In genomic region chr6:30545689-30546088, GRCm38 (mm10) we compare ENCODE assay signal across 13 mouse cellular contexts. TPM values are rescaled to one million over a fixed set of nuclear protein-coding genes. Genes with fewer than 3 reads are reported as not detected.
DNase-seq lines count a peak whose midpoint lies in the region; ATAC-seq lines count a peak whose summit lies in the region.
"Had no signal": no experiment of that assay in that cellular context is flagged by ENCODE, and none has a peak within 500 bp of the region (broad histone marks: within the 10 kb centered on the region; RNA-seq: fewer than 3 reads in every experiment).

No protein-coding gene starts in this region.

- no peaks in the 10 kb centered on the region for H3K27me3 ChIP-seq in heart, embryonic 13.5 days (replicated peaks)
- no peaks in the 10 kb centered on the region for H3K27me3 ChIP-seq in limb, embryonic 11.5 days (ENCODE audit: control insufficient read depth, insufficient read depth, low read length)
- H3K27me3 ChIP-seq in stomach, embryonic 16.5 days (ENCODE audit: control insufficient read depth, insufficient read depth, low read length) = no peaks in the 10 kb centered on the region

- no peaks in the 10 kb centered on the region for H3K36me3 ChIP-seq in heart, embryonic 13.5 days
- H3K36me3 ChIP-seq in limb, embryonic 11.5 days (ENCODE audit: control insufficient read depth, insufficient read depth, low read length) = no peaks in the 10 kb centered on the region
- no peaks in the 10 kb centered on the region for H3K36me3 ChIP-seq in stomach, embryonic 16.5 days (ENCODE audit: control insufficient read depth, insufficient read depth, low read length)

- peak overlapping the region; percentile 94 for H3K27ac ChIP-seq in heart, embryonic 13.5 days (replicated peaks)
- H3K27ac ChIP-seq in limb, embryonic 11.5 days (replicated peaks; ENCODE audit: low read depth, low read length) = peak overlapping the region; percentile 96
- peak overlapping the region; percentile 44; the same call in 1 of the 2 replicates for H3K27ac ChIP-seq in stomach, embryonic 16.5 days (ENCODE audit: low read length)

- peak overlapping the region; percentile 34; the same call in 1 of the 2 replicates for H3K9ac ChIP-seq in heart, embryonic 13.5 days
- peak overlapping the region; percentile 52 for H3K9ac ChIP-seq in limb, embryonic 11.5 days (ENCODE audit: low read length)
- H3K9ac ChIP-seq in stomach, embryonic 16.5 days (ENCODE audit: low read length) = no peak overlapping the region

- H3K4me2 ChIP-seq in heart, embryonic 13.5 days = peak overlapping the region; percentile 22; the same call in 1 of the 2 replicates
- H3K4me2 ChIP-seq in limb, embryonic 11.5 days (ENCODE audit: low read depth, severe bottlenecking) = peak overlapping the region; percentile 44
- H3K4me2 ChIP-seq in stomach, embryonic 16.5 days (ENCODE audit: low read depth, low read length) = no peak overlapping the region

- DNase-seq in heart, postnatal 4 days = no peak
- DNase-seq in right cerebral cortex, adult 2 months (ENCODE audit: low spot score in 2 of 2) = peak; percentile 43 to 47
- no peak for DNase-seq in right cerebral cortex, postnatal 25 days
- no peak for DNase-seq in limb, embryonic 11.5 days (ENCODE audit: low spot score)
- no peak for DNase-seq in embryo, embryonic 10.5 days (ENCODE audit: low spot score)
- no peak for DNase-seq in gastrocnemius, postnatal 10 days
- DNase-seq: cerebellum, postnatal 25 days; gastrocnemius, postnatal 14 days; kidney, postnatal 14 days; thymus, postnatal 25 days had no signal

- ATAC-seq in heart, embryonic 13.5 days (ENCODE audit: extremely low read depth, insufficient number of reproducible peaks, low FRiP score, low TSS enrichment) = peak; percentile 33; the same call in 1 of the 2 replicates
- no peak for ATAC-seq in limb, embryonic 11.5 days (ENCODE audit: insufficient number of reproducible peaks, low FRiP score, low TSS enrichment, low read depth)
- no peak for ATAC-seq in stomach, embryonic 16.5 days (ENCODE audit: insufficient read depth, low FRiP score)

- H3K4me1 ChIP-seq in heart, embryonic 13.5 days = peaks cover 82% of the 10 kb centered on the region
- H3K4me1 ChIP-seq in limb, embryonic 11.5 days (ENCODE audit: control insufficient read depth, insufficient read depth, low read length) = peaks cover 72% of the 10 kb centered on the region
- H3K4me1 ChIP-seq in stomach, embryonic 16.5 days (ENCODE audit: control insufficient read depth, insufficient read depth, low read length) = peaks cover 21% of the 10 kb centered on the region

- H3K9me3 ChIP-seq in heart, embryonic 13.5 days = 0 out of 2 replicates have a peak, but pooled peaks cover under 1% of the 10 kb centered on the region
- H3K9me3 ChIP-seq in limb, embryonic 11.5 days (ENCODE audit: control insufficient read depth, low read length) = no peaks in the 10 kb centered on the region
- H3K9me3 ChIP-seq in stomach, embryonic 16.5 days (replicated peaks; ENCODE audit: control insufficient read depth, low read length) = no peaks in the 10 kb centered on the region

- no peak overlapping the region for H3K4me3 ChIP-seq in heart, embryonic 13.5 days
- peak overlapping the region; percentile 21 for H3K4me3 ChIP-seq in limb, embryonic 11.5 days (ENCODE audit: low read depth, low read length)
- no peak overlapping the region for H3K4me3 ChIP-seq in stomach, embryonic 16.5 days (replicated peaks; ENCODE audit: low read length)

- 28% methylated on average over 7 of the region's 7 CpGs for WGBS in heart, embryonic 13.5 days
- 49% methylated on average over 7 of the region's 7 CpGs for WGBS in limb, embryonic 11.5 days
- whole genome bisulfite sequencing in stomach, embryonic 16.5 days = 69% methylated on average over 7 of the region's 7 CpGs

RNA-seq across cellular contexts. Expression of gene Cpa2, which starts 4.3 kb away (rescaled TPM):
- 4.6 and 6.9 TPM in 2 replicates for polyA plus RNA-seq in heart, embryonic 13.5 days (2015; fragmentation: Nextera tagmentation; extraction: Ambion mirVana)
- total RNA-seq in heart, postnatal 4 days (2021) = 1 to 10 TPM; 1.2 to 1.4 TPM
- 89.6 and 94.4 TPM in 2 replicates for polyA plus RNA-seq in limb, embryonic 11.5 days (2014; fragmentation: Nextera tagmentation; extraction: Ambion mirVana)
- 688 and 708 TPM in 2 replicates for polyA plus RNA-seq in stomach, embryonic 16.5 days (2015; fragmentation: Nextera tagmentation; extraction: Ambion mirVana)
- total RNA-seq in gastrocnemius, postnatal 10 days (2021) = 1 to 10 TPM; 1.2 to 1.6 TPM
- polyA plus RNA-seq: liver, adult 2 months had no signal

RNA-seq across cellular contexts. Expression of gene Cpa4, which starts 22.5 kb away (rescaled TPM):
- polyA plus RNA-seq in heart, embryonic 13.5 days (2015; fragmentation: Nextera tagmentation; extraction: Ambion mirVana) = 2.5 and 3.3 TPM in 2 replicates
- total RNA-seq in heart, postnatal 4 days (2021) = under 1 TPM; 0.16 to 0.19 TPM
- 1.6 and 1.7 TPM in 2 replicates for polyA plus RNA-seq in limb, embryonic 11.5 days (2014; fragmentation: Nextera tagmentation; extraction: Ambion mirVana)
- 1.4 and 1.5 TPM in 2 replicates for polyA plus RNA-seq in stomach, embryonic 16.5 days (2015; fragmentation: Nextera tagmentation; extraction: Ambion mirVana)
- total RNA-seq in gastrocnemius, postnatal 10 days (2021) = 1 to 10 TPM in 1 of 2 experiments, under 1 TPM in 1; 0.80 to 1.2 TPM
- total RNA-seq: liver, adult 2 months had no signal
- polyA plus RNA-seq: liver, adult 2 months had no signal

RNA-seq across cellular contexts. Expression of gene Ssmem1, which starts 36.0 kb away (rescaled TPM):
- not detected in 2 replicates for polyA plus RNA-seq in heart, embryonic 13.5 days (2015; fragmentation: Nextera tagmentation; extraction: Ambion mirVana)
- under 1 TPM in 1 of 2 experiments, not detected in 1; 0.52 TPM for total RNA-seq in heart, postnatal 4 days (2021)
- polyA plus RNA-seq in limb, embryonic 11.5 days (2014; fragmentation: Nextera tagmentation; extraction: Ambion mirVana) = 0.17 and 0.28 TPM in 2 replicates
- not detected in 2 replicates for polyA plus RNA-seq in stomach, embryonic 16.5 days (2015; fragmentation: Nextera tagmentation; extraction: Ambion mirVana)
- under 1 TPM; 0.21 to 0.56 TPM for total RNA-seq in gastrocnemius, postnatal 10 days (2021)
- total RNA-seq: liver, adult 2 months had no signal
- polyA plus RNA-seq: liver, adult 2 months had no signal

RNA-seq across cellular contexts. Expression of gene Tmem209, which starts 36.1 kb away (rescaled TPM):
- 24.2 and 25.6 TPM in 2 replicates for polyA plus RNA-seq in heart, embryonic 13.5 days (2015; fragmentation: Nextera tagmentation; extraction: Ambion mirVana)
- total RNA-seq in heart, postnatal 4 days (2021) = 10 to 100 TPM; 18.0 to 20.2 TPM
- polyA plus RNA-seq in limb, embryonic 11.5 days (2014; fragmentation: Nextera tagmentation; extraction: Ambion mirVana) = 44.5 and 50.0 TPM in 2 replicates
- polyA plus RNA-seq in stomach, embryonic 16.5 days (2015; fragmentation: Nextera tagmentation; extraction: Ambion mirVana) = 29.9 and 31.6 TPM in 2 replicates
- 10 to 100 TPM; 10.5 to 12.1 TPM for total RNA-seq in gastrocnemius, postnatal 10 days (2021)

Comparison
In these comparisons a context has a peak if more than half of its experiments do, and no peak if none do; other contexts are left out.
1. DNase-seq: peak in right cerebral cortex, adult 2 months (2 of 2); none in heart, postnatal 4 days (single experiment), right cerebral cortex, postnatal 25 days (single experiment), limb, embryonic 11.5 days (single experiment), embryo, embryonic 10.5 days (single experiment) and gastrocnemius, postnatal 10 days (single experiment).
2. H3K27ac ChIP-seq: peak in every context shown above with its lines; median percentile 96 in limb, embryonic 11.5 days; 94 in heart, embryonic 13.5 days; 44 in stomach, embryonic 16.5 days.
3. RNA of gene Cpa2, which starts 4.3 kb away (polyA plus RNA-seq): 688 to 708 TPM in stomach, embryonic 16.5 days and 89.6 to 94.4 TPM in limb, embryonic 11.5 days; 4.6 to 6.9 TPM in heart, embryonic 13.5 days; every median in the first group is over 10 times any median in the second.